Comparison of ENCODE assay signal across 12 mouse cellular contexts in genomic region chr6:93717826-93718375, GRCm38 (mm10).
DNase-seq lines count a peak whose midpoint lies in the region; ATAC-seq and TF ChIP-seq lines count a peak whose summit lies in the region.
"Had no signal": no experiment of that assay in that cellular context is flagged by ENCODE, and none has a peak within 500 bp of the region (broad histone marks: within the 10 kb centered on the region; RNA-seq: fewer than 3 reads in every experiment).

No protein-coding gene starts in this region.

- no peak for DNase-seq in heart, postnatal 25 days (ENCODE audit: low spot score)
- DNase-seq in gastrocnemius, postnatal 36 days: no peak
- DNase-seq in kidney, adult 11 months: no peak
- DNase-seq: gastrocnemius, adult 2 months; kidney, postnatal 10 days; right cerebral cortex, postnatal 4 days had no signal

- H3K36me3 ChIP-seq in heart, embryonic 14.5 days (ENCODE audit: control insufficient read depth, insufficient read depth, low read length): no peaks in the 10 kb centered on the region
- H3K36me3 ChIP-seq in forebrain, embryonic 16.5 days (ENCODE audit: control insufficient read depth, insufficient read depth): no peaks in the 10 kb centered on the region
- H3K36me3 ChIP-seq in midbrain, embryonic 12.5 days: no peaks in the 10 kb centered on the region
- H3K36me3 ChIP-seq: limb, embryonic 12.5 days had no signal

- 0 out of 2 replicates have a peak, but pooled peaks have one; percentile 3 for TF ChIP-seq POLR2A in cortical plate, adult 2 months (IDR thresholded peaks at IDR 0.05; ENCODE audit: extremely low read depth, insufficient read depth, low read length)

- H3K27ac ChIP-seq in heart, embryonic 14.5 days (replicated peaks in 1 of 2; ENCODE audit: control insufficient read depth in 1 of 2, insufficient read depth in 1 of 2, low read depth in 2 of 2, low read length in 2 of 2): no peak overlapping the region
- H3K27ac ChIP-seq in cortical plate, adult 2 months (ENCODE audit: insufficient read depth, low read length): peak overlapping the region; percentile 28; the same call in 1 of the 2 replicates
- H3K27ac ChIP-seq in forebrain, embryonic 16.5 days (ENCODE audit: low read length): no peak overlapping the region
- H3K27ac ChIP-seq in midbrain, embryonic 12.5 days (replicated peaks): no peak overlapping the region
- H3K27ac ChIP-seq: gastrocnemius, adult 2 months; limb, embryonic 12.5 days had no signal

- no peak for TF ChIP-seq CTCF in cortical plate, adult 2 months (IDR thresholded peaks at IDR 0.05; ENCODE audit: extremely low read depth, insufficient read depth, low read length)

- no peak overlapping the region for H3K9ac ChIP-seq in heart, embryonic 14.5 days (ENCODE audit: low read length)
- no peak overlapping the region for H3K9ac ChIP-seq in forebrain, embryonic 16.5 days (replicated peaks; ENCODE audit: low read depth, low read length)
- no peak overlapping the region for H3K9ac ChIP-seq in midbrain, embryonic 12.5 days (replicated peaks)
- H3K9ac ChIP-seq: limb, embryonic 12.5 days had no signal

- intact Hi-C loops in heart, postnatal 25 days (cut with DNase I): no loop called here
- intact Hi-C loops in gastrocnemius, postnatal 36 days (cut with DNase I): no loop called here

- 33% methylated on average over 7 of the region's 7 CpGs for WGBS in heart, embryonic 14.5 days
- 41% methylated on average over 7 of the region's 7 CpGs for WGBS in forebrain, embryonic 16.5 days
- 34% methylated on average over 7 of the region's 7 CpGs for WGBS in midbrain, embryonic 12.5 days

- H3K4me1 ChIP-seq in heart, embryonic 14.5 days (ENCODE audit: control insufficient read depth in 2 of 2, insufficient read depth in 2 of 2, low read length in 2 of 2): peaks cover 13 to 20% of the 10 kb centered on the region in 2 experiments
- H3K4me1 ChIP-seq in cortical plate, adult 2 months (ENCODE audit: control insufficient read depth, insufficient read depth, low read length): peaks cover 3% of the 10 kb centered on the region
- peaks cover 33% of the 10 kb centered on the region for H3K4me1 ChIP-seq in forebrain, embryonic 16.5 days (replicated peaks; ENCODE audit: control insufficient read depth, insufficient read depth, low read length)
- peaks cover 44% of the 10 kb centered on the region for H3K4me1 ChIP-seq in midbrain, embryonic 12.5 days

- H3K27me3 ChIP-seq in heart, embryonic 14.5 days (ENCODE audit: control insufficient read depth, insufficient read depth, low read length): no peaks in the 10 kb centered on the region
- H3K27me3 ChIP-seq in forebrain, embryonic 16.5 days (replicated peaks; ENCODE audit: control insufficient read depth, insufficient read depth, low read length): no peaks in the 10 kb centered on the region
- peaks cover 5% of the 10 kb centered on the region; the same call in 1 of the 2 replicates for H3K27me3 ChIP-seq in midbrain, embryonic 12.5 days

- ATAC-seq in heart, embryonic 14.5 days (ENCODE audit: insufficient number of reproducible peaks, insufficient read depth, low FRiP score, low read depth): no peak
- ATAC-seq in forebrain, embryonic 16.5 days: 0 out of 2 replicates have a peak, but pooled peaks have one; percentile 39
- ATAC-seq in midbrain, embryonic 12.5 days (ENCODE audit: low FRiP score, low read depth): no peak
- no peak for ATAC-seq in megakaryocyte-erythroid progenitor cell, adult 5-6 weeks (replicated peaks; ENCODE audit: low FRiP score, low TSS enrichment, poor library complexity, severe bottlenecking)

- H3K9me3 ChIP-seq in heart, embryonic 14.5 days (ENCODE audit: control insufficient read depth, low read length): no peaks in the 10 kb centered on the region
- H3K9me3 ChIP-seq in forebrain, embryonic 16.5 days (ENCODE audit: control insufficient read depth, low read length): no peaks in the 10 kb centered on the region
- H3K9me3 ChIP-seq in midbrain, embryonic 12.5 days: no peaks in the 10 kb centered on the region
- H3K9me3 ChIP-seq: limb, embryonic 12.5 days had no signal

- H3K4me2 ChIP-seq in heart, embryonic 14.5 days (ENCODE audit: low read length): peak overlapping the region; percentile 66
- peak overlapping the region; percentile 48 for H3K4me2 ChIP-seq in forebrain, embryonic 16.5 days (ENCODE audit: low read length)
- H3K4me2 ChIP-seq in midbrain, embryonic 12.5 days (replicated peaks): peak overlapping the region; percentile 50; the same call in 1 of the 2 replicates

- no peak overlapping the region for H3K4me3 ChIP-seq in heart, embryonic 14.5 days (ENCODE audit: control insufficient read depth in 1 of 2, insufficient read depth in 1 of 2, low read depth in 1 of 2, low read length in 2 of 2)
- peak overlapping the region; percentile 44 for H3K4me3 ChIP-seq in cortical plate, adult 2 months (ENCODE audit: insufficient read depth, low read length)
- H3K4me3 ChIP-seq in forebrain, embryonic 16.5 days (replicated peaks; ENCODE audit: low read length): no peak overlapping the region
- H3K4me3 ChIP-seq in midbrain, embryonic 12.5 days: no peak overlapping the region
- H3K4me3 ChIP-seq: gastrocnemius, adult 2 months had no signal
